Mouse (Mus musculus): ENCODE data around the gene Zbtb16.
A peak's percentile ranks its signal among the peaks of the same experiment; 100 is the strongest.

- TF ChIP-seq POLR2A (IDR thresholded peaks at IDR 0.05; ENCODE audit: low read depth, low read length): no peak
- peak; percentile 35; the same call in 1 of the 2 replicates for TF ChIP-seq CTCF (conservative IDR thresholded peaks at IDR 0.05; ENCODE audit: insufficient read depth, insufficient read length, low read depth, low read length)
Measured at GRCm38 (mm10) chr9:48605697-48606096, 230.3 kb downstream of the Zbtb16 start.

Measured in kidney, adult 2 months (tissue).